Mouse (Mus musculus) heart, postnatal 4 days (tissue): ENCODE measurements around the gene Pbp2. TPM values are rescaled to one million over a fixed set of nuclear protein-coding genes. Genes with fewer than 3 reads are reported as not detected.

Experiments used
- DNase-seq: peaks from one replicate; pipeline ENCODE4 v3.0.0; 2021
- total RNA-seq, 2 experiments: library from RNA; stranded (reverse); gene quantifications; 2 replicates each; pipeline ENCODE4 v1.2.3; 2021

Gene Pbp2
- total RNA-seq, 2 experiments from 2014 or later, result not detected

- DNase-seq, result no peak
Measured at GRCm38 (mm10) chr6:135300469-135300868, 9.7 kb downstream of the Pbp2 start.

DNA sequence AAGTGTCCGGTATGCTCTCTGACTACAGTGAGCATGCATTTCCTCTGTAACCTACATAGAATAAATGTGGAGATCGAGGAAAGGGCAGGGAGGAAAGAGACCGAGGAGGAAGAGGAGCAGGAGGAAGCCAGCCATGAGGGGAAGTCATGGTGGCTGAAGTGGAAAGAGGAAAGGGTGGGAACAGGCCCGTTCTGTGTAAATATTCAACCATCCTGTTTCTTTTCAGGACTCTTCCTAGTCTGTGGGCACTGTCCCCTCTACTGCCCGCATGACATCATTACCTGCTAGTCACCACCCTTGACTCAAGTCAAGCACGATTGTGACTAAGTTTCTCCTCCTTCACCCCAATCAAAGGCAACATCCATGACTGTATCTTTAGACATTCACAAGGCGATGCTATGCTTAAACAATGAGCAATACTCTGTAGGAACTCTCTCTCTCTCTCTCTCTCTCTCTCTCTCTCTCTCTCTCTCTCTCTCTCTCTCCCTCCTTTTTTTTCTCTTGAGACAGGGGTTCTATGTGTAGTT lies 11.1 kb downstream of the Pbp2 start:
- DNase-seq, result no peak

- no peak for DNase-seq
Measured at GRCm38 (mm10) chr6:135297570-135297969, 12.6 kb downstream of the Pbp2 start.

DNA sequence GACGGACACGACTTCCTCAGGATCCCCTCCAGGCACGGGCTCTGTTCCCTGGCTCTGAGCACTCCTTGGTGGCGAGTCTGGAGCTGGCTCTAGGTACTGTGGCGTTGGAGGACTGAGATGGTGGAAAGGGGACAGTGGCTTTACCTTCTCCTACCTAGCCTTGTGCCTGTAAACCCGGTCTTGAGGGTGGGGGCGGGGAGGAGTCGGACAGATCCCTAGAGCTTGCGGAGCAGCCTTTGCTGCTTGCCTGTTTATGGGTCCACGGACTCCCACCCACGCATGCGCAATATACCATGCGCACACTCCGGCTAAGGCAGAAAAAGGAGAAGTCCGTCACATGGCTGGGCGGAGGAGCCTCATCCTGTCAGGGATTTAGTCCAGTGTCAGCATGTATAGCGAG lies 13.9 kb downstream of the Pbp2 start:
- no peak for DNase-seq

GRCm38 (mm10) chr6:135295082-135295861 lies 14.9 kb downstream of the Pbp2 start:
- no peak for DNase-seq

GRCm38 (mm10) chr6:135294150-135294549 lies 16.1 kb downstream of the Pbp2 start:
- no peak for DNase-seq

GRCm38 (mm10) chr6:135292391-135292790 lies 17.8 kb downstream of the Pbp2 start:
- DNase-seq, result no peak

GRCm38 (mm10) chr6:135279856-135280255 lies 30.3 kb downstream of the Pbp2 start:
- DNase-seq, result no peak

DNA sequence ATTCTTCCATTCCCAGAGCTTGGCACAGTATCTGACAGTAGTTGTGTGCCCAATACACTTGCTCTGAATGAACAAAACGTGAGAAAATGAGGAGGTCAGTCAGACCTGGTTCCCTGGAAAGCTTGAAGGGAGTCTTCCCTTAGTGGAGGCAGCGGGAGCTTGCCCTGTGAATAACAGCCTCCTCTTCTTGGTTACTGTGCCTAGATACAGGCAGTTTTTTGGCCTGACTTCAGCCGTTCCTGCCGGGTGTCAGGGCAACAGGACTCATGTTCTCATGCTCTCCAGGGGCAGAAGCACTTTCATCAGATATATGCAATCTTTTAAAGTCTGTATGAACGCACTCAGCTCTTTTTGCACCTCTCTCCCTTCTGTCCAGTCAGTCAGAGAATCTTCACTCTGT lies 30.9 kb downstream of the Pbp2 start:
- no peak for DNase-seq

- no peak for DNase-seq
Measured at GRCm38 (mm10) chr6:135278302-135278701, 31.9 kb downstream of the Pbp2 start.

GRCm38 (mm10) chr6:135276474-135277295 lies 33.5 kb downstream of the Pbp2 start:
- no peak for DNase-seq

DNA sequence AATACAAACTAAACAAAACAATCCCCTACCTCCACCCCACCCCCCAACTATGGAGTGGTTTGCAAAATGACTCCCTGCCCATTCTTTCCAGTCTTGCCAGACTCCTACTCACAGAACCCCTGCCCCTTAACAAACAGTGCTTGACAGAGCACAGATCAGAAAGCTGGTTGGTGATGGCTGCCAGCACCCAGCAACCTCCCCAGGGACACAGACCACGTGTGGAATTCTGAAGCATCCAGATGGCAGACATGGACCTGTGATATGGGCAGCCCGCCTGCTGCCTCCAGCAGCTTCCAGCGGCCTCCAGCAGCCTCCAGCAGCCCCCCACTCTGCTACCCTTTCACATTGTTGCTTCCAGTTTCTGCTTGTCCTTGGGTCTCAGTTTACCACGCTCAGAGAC lies 35.0 kb downstream of the Pbp2 start:
- DNase-seq, result no peak

DNA sequence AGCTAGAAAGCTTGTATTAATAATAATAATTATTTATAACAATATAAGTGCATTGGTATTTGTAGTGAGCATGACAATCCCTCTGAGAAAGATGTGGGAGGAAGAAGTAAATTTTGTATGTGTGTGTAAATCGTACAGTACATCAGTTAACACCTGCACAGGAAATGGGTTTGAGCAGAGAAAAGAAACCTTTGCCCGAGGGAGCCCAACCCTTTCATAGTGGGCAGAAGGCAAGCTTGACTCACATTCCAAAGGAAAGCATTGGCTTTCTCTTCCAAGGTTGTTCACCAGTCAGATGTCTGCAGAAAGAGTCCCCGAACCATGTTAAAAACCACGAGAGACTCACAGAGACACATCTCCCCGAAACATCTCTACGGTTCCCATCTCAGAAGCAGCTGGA lies 37.1 kb downstream of the Pbp2 start:
- DNase-seq, result no peak

- DNase-seq, result no peak
Measured at GRCm38 (mm10) chr6:135271761-135272160, 38.4 kb downstream of the Pbp2 start.

GRCm38 (mm10) chr6:135269626-135270025 lies 40.6 kb downstream of the Pbp2 start:
- DNase-seq, result no peak

DNA sequence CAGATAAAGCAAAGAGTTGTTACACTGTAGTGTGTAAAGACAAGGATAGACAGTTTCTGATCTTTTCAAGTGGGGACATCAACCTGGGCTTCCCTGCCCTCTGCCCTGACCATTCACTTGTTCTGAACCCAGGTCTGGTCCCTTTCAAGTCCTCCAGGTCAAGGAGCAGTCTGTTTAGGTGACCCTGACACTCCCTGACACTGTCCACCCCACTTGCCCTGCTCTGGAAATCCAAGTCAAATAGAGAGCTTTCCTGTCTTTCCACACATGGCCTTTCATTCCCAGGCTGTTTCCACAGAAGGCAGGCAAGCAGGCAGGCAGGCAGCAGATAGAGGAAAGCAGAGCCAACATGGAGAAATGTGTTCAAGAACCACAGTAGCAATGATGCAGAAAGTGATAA lies 41.8 kb downstream of the Pbp2 start:
- DNase-seq, result no peak

DNA sequence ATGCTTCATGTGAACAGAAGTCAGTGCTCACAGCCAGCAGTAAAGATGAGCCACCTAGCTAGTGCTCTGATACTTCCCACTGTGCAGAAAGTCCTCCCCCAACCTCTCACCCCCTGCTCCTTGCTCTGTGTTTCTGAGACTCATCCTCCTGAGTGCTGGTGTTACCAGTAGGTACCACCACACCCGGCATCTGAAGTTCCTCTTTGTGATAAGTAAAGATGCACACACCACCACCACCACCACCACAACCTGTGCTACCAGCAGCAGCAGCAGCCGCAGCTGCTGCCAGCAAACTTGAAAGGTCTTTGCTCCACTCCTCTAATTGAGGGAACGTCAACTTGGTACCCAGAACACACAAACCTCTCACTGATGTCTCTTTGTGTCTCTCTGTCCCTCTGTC lies 43.0 kb downstream of the Pbp2 start:
- DNase-seq, result no peak

GRCm38 (mm10) chr6:135266056-135266455 lies 44.1 kb downstream of the Pbp2 start:
- DNase-seq, result no peak

DNA sequence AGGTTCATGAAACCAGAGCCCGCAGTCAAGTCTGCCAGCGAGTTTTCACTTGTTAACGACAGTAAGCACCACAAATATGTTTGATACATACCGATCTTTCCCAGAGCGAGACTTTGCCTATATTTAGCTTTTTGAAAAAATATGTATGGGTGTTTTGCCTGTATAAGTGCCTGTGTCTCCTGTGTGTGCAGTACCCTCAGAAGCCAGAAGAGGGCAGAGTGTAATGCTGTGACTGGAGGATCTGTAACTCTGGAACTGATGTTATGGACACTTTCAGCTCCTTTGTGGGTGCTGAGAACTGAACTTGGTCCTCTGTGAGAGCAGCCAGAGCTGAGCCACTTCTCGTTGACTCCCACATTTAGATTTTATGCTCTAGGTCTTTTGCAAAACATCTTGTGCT lies 46.1 kb downstream of the Pbp2 start:
- no peak for DNase-seq

DNA sequence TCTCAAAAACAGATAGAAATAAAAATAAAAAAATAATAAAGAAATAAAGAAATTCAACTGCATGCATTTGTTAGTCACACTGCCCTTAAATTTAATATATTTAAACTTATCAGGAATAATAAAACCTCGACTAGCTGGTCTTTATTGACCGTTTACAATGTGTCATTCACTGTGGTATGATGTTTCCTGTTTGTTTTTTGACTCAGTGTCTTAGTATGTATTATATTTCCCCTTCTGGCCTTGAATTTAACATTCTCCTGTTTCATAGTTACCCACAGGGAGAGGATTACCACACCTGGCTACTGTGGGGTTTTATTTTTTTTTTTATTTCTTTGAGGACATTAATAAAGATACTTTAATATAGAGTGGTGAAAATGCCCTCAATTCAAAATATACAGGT lies 47.6 kb downstream of the Pbp2 start:
- no peak for DNase-seq

- DNase-seq, result no peak
Measured at GRCm38 (mm10) chr6:135261124-135261523, 49.1 kb downstream of the Pbp2 start.

GRCm38 (mm10) chr6:135260435-135260834 lies 49.8 kb downstream of the Pbp2 start:
- no peak for DNase-seq
